Mouse (Mus musculus): ENCODE measurements around the gene Stx16. TPM values are rescaled to one million over a fixed set of nuclear protein-coding genes. Genes with fewer than 3 reads are reported as not detected.
A peak's percentile ranks its signal among the peaks of the same experiment; 100 is the strongest.

Stx16 gene
- polyA plus RNA-seq, 1 experiment from 2014 or later: 4.1 TPM

GRCm38 (mm10) chr2:174107375-174107774 is 31.3 kb downstream of the Stx16 start:
- no peak for ATAC-seq (ENCODE audit: low FRiP score, low TSS enrichment)
- 37% methylated on average over 3 of the region's 3 CpGs for WGBS

GRCm38 (mm10) chr2:174109991-174110782 is 34.1 kb downstream of the Stx16 start, which contains the start of gene Npepl1:
TSS of gene Npepl1 (plus strand) at chr2:174110349.
- no peaks in the 10 kb centered on the region for H3K27me3 ChIP-seq (ENCODE audit: control insufficient read depth, insufficient read depth, low read length)
- H3K4me2 ChIP-seq (replicated peaks; ENCODE audit: low read depth): peak within 1 kb of the TSS; percentile 88
- TF ChIP-seq CTCF (IDR thresholded peaks at IDR 0.05; ENCODE audit: low read depth) (peak; percentile 51), EP300 (optimal IDR thresholded peaks at IDR 0.05) (no peak)
- H3K27ac ChIP-seq (replicated peaks): peak within 1 kb of the TSS; percentile 78
- peak within 1 kb of the TSS; percentile 61 for H3K4me3 ChIP-seq (ENCODE audit: low read depth, low read length)
- DNase-seq (ENCODE audit: low spot score) (peak; percentile 65), ATAC-seq (ENCODE audit: low FRiP score, low TSS enrichment) (peak; percentile 93)
- 3% methylated on average over 62 of the region's 90 CpGs for WGBS
- peaks cover 11% of the 10 kb centered on the region; the same call in 1 of the 2 replicates for H3K36me3 ChIP-seq (ENCODE audit: control insufficient read depth, insufficient read depth, low read length)
- H3K4me1 ChIP-seq (replicated peaks; ENCODE audit: control insufficient read depth, insufficient read depth): peaks cover 3% of the 10 kb centered on the region; the same call in 1 of the 2 replicates
- H3K9me3 ChIP-seq (ENCODE audit: control insufficient read depth, low read length): no peaks in the 10 kb centered on the region
- H3K9ac ChIP-seq (ENCODE audit: low read length): peak within 1 kb of the TSS; percentile 91

More at GRCm38 (mm10) chr2:174107375-174107774, 31.3 kb downstream of the Stx16 start:
- Histone ChIP-seq H3K4me2 (replicated peaks; ENCODE audit: low read depth) (no peak overlapping the region), H3K27ac (replicated peaks) (no peak overlapping the region), H3K9me3 (ENCODE audit: control insufficient read depth, low read length) (no peaks in the 10 kb centered on the region), H3K9ac (ENCODE audit: low read length) (no peak overlapping the region), H3K4me1 (replicated peaks; ENCODE audit: control insufficient read depth, insufficient read depth) (peaks cover 3% of the 10 kb centered on the region; the same call in 1 of the 2 replicates), H3K27me3 (ENCODE audit: control insufficient read depth, insufficient read depth, low read length) (no peaks in the 10 kb centered on the region), H3K36me3 (ENCODE audit: control insufficient read depth, insufficient read depth, low read length) (peaks cover 2% of the 10 kb centered on the region; the same call in 1 of the 2 replicates), H3K4me3 (ENCODE audit: low read depth, low read length) (no peak overlapping the region)
- no peak for DNase-seq (ENCODE audit: low spot score)
- TF ChIP-seq EP300 (optimal IDR thresholded peaks at IDR 0.05) (no peak), CTCF (IDR thresholded peaks at IDR 0.05; ENCODE audit: low read depth) (no peak)

GRCm38 (mm10) chr2:174110783-174111549 is 34.9 kb downstream of the Stx16 start:
- peak overlapping the region; percentile 78 for H3K27ac ChIP-seq (replicated peaks)
- H3K36me3 ChIP-seq (ENCODE audit: control insufficient read depth, insufficient read depth, low read length): peaks cover 11% of the 10 kb centered on the region; the same call in 1 of the 2 replicates
- peaks cover 3% of the 10 kb centered on the region; the same call in 1 of the 2 replicates for H3K4me1 ChIP-seq (replicated peaks; ENCODE audit: control insufficient read depth, insufficient read depth)
- no peaks in the 10 kb centered on the region for H3K27me3 ChIP-seq (ENCODE audit: control insufficient read depth, insufficient read depth, low read length)
- TF ChIP-seq CTCF (IDR thresholded peaks at IDR 0.05; ENCODE audit: low read depth): no peak
- no peak for TF ChIP-seq EP300 (optimal IDR thresholded peaks at IDR 0.05)
- 42% methylated on average over 33 of the region's 33 CpGs for WGBS
- no peaks in the 10 kb centered on the region for H3K9me3 ChIP-seq (ENCODE audit: control insufficient read depth, low read length)
- peak; percentile 59 for DNase-seq (ENCODE audit: low spot score)
- peak; percentile 54 for ATAC-seq (ENCODE audit: low FRiP score, low TSS enrichment)
- peak overlapping the region; percentile 91 for H3K9ac ChIP-seq (ENCODE audit: low read length)
- peak overlapping the region; percentile 88 for H3K4me2 ChIP-seq (replicated peaks; ENCODE audit: low read depth)
- H3K4me3 ChIP-seq (ENCODE audit: low read depth, low read length): peak overlapping the region; percentile 61

GRCm38 (mm10) chr2:174112931-174113330 is 36.8 kb downstream of the Stx16 start:
- Histone ChIP-seq H3K27ac (replicated peaks) (no peak overlapping the region), H3K4me2 (replicated peaks; ENCODE audit: low read depth) (no peak overlapping the region), H3K4me1 (replicated peaks; ENCODE audit: control insufficient read depth, insufficient read depth) (peaks cover 3% of the 10 kb centered on the region; the same call in 1 of the 2 replicates), H3K9ac (ENCODE audit: low read length) (no peak overlapping the region), H3K27me3 (ENCODE audit: control insufficient read depth, insufficient read depth, low read length) (no peaks in the 10 kb centered on the region), H3K4me3 (ENCODE audit: low read depth, low read length) (no peak overlapping the region), H3K36me3 (ENCODE audit: control insufficient read depth, insufficient read depth, low read length) (peaks cover 15% of the 10 kb centered on the region; the same call in 1 of the 2 replicates), H3K9me3 (ENCODE audit: control insufficient read depth, low read length) (no peaks in the 10 kb centered on the region)
- ATAC-seq (ENCODE audit: low FRiP score, low TSS enrichment): no peak
- no peak for DNase-seq (ENCODE audit: low spot score)
- TF ChIP-seq EP300 (optimal IDR thresholded peaks at IDR 0.05) (no peak), CTCF (IDR thresholded peaks at IDR 0.05; ENCODE audit: low read depth) (no peak)
- WGBS: 83% methylated on average over 18 of the region's 18 CpGs

- H3K9ac ChIP-seq (ENCODE audit: low read length): no peak overlapping the region
These were observed 38.2 kb downstream of the Stx16 start for GRCm38 (mm10) chr2:174114148-174114864.

More at GRCm38 (mm10) chr2:174114148-174114864, 38.2 kb downstream of the Stx16 start:
- TF ChIP-seq EP300 (optimal IDR thresholded peaks at IDR 0.05) (no peak), CTCF (IDR thresholded peaks at IDR 0.05; ENCODE audit: low read depth) (no peak)
- DNase-seq (ENCODE audit: low spot score): no peak
- Histone ChIP-seq H3K27ac (replicated peaks) (no peak overlapping the region), H3K36me3 (ENCODE audit: control insufficient read depth, insufficient read depth, low read length) (peaks cover 17% of the 10 kb centered on the region), H3K4me2 (replicated peaks; ENCODE audit: low read depth) (no peak overlapping the region), H3K4me1 (replicated peaks; ENCODE audit: control insufficient read depth, insufficient read depth) (peaks cover 3% of the 10 kb centered on the region; the same call in 1 of the 2 replicates), H3K27me3 (ENCODE audit: control insufficient read depth, insufficient read depth, low read length) (no peaks in the 10 kb centered on the region), H3K4me3 (ENCODE audit: low read depth, low read length) (no peak overlapping the region), H3K9me3 (ENCODE audit: control insufficient read depth, low read length) (no peaks in the 10 kb centered on the region)
- no peak for ATAC-seq (ENCODE audit: low FRiP score, low TSS enrichment)
- 80% methylated on average over 12 of the region's 12 CpGs for WGBS

All from stomach, postnatal 0 days (tissue).